Mouse (Mus musculus) erythroblast, embryonic 14.5 days (primary cell): ENCODE measurements around the gene Slc11a1.

Experiments used
- GATA1 ChIP-seq: IDR thresholded peaks from 2 replicates; pipeline ENCODE4 v1.6.1; 2012; ENCODE audit warnings: low read length, inconsistent platforms, mixed read lengths
- TAL1 ChIP-seq: IDR thresholded peaks from 3 replicates; pipeline ENCODE4 v1.6.1; 2012; ENCODE audit warnings: low read length, inconsistent platforms, mixed read lengths

- TF ChIP-seq GATA1 (no peak), TAL1 (no peak)
Measured at GRCm38 (mm10) chr1:74391844-74392441, 16.9 kb downstream of the Slc11a1 start.
